Mouse (Mus musculus) lung, adult 2 months (tissue): Measurements from ENCODE around the gene Alk. TPM values are rescaled to one million over a fixed set of nuclear protein-coding genes. Genes with fewer than 3 reads are reported as not detected.

ENCODE experiments used
- DNase-seq: peaks from one replicate; pipeline ENCODE4 v3.0.0; 2022
- H3K4me1 ChIP-seq: fragments of 200-500 bp; 2 replicates; pipeline ENCODE4 v1.6.1; 2011; ENCODE audit warnings: low read length; ENCODE audit not compliant: control insufficient read depth, insufficient read depth
- H3K4me3 ChIP-seq: fragments of 200-500 bp; replicated peaks from 2 replicates; pipeline ENCODE3; 2011; ENCODE audit warnings: low read depth, mild to moderate bottlenecking, control low read depth, low read length; ENCODE audit errors: extremely low read depth
- CTCF ChIP-seq: fragments of 200-500 bp; IDR thresholded peaks from 2 replicates; pipeline ENCODE4 v1.5.1; 2011; ENCODE audit warnings: mild to moderate bottlenecking, low read length, control low read depth; ENCODE audit not compliant: insufficient read depth
- POLR2A ChIP-seq: fragments of 200-500 bp; IDR thresholded peaks from 2 replicates; pipeline ENCODE4 v1.6.1; 2011; ENCODE audit warnings: low read depth, mild to moderate bottlenecking, control low read depth, low read length, borderline replicate concordance; ENCODE audit errors: extremely low read depth
- WGBS: fragments of 180-500 bp; shearing (Covaris S2); methylation state at CpG from one replicate; pipeline ENCODE4 v1.1.7; 2018; 5-methylcytosine and 5-hydroxymethylcytosine counted together
- polyA plus RNA-seq: library from polyadenylated mRNA; depleted of rRNA; stranded (reverse); fragments of >200 nt; gene quantifications from 2 replicates; pipeline ENCODE4 v1.2.3, GENCODE M21; 2012

The Alk gene
- polyA plus RNA-seq, 1 experiment: not detected

- DNase-seq: no peak
- 81% methylated on average over 10 of the region's 10 CpGs for WGBS
- Histone ChIP-seq H3K4me3 (no peak overlapping the region), H3K4me1 (no peaks in the 10 kb centered on the region)
- TF ChIP-seq POLR2A (no peak), CTCF (no peak)
These were observed 241.5 kb downstream of the Alk start for GRCm38 (mm10) chr17:72362811-72363496.

DNA sequence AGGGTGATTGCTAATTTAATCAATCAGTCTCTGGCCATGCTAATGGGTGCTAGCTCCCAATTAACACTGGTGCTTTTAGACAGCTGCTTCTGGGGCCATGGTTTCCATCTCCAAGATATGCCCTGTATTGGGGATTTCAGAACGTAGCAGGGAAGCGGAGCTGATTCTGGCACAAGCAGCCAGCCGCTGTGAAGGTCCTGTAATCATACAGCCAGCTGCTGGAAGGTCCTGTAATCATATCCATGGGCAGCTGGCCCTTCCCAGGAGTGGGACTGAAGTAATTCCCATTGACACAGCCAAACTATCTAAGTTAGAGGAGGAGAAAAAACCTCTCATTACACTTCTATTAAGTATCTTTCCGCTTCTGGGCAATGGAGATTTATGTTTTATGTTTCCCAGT lies 242.5 kb downstream of the Alk start:
- WGBS: 78% methylated on average over 4 of the region's 4 CpGs
- no peak for DNase-seq
- no peak for TF ChIP-seq POLR2A
- no peak for TF ChIP-seq CTCF
- no peaks in the 10 kb centered on the region for H3K4me1 ChIP-seq
- no peak overlapping the region for H3K4me3 ChIP-seq

GRCm38 (mm10) chr17:72356759-72357302 lies 247.6 kb downstream of the Alk start:
- H3K4me1 ChIP-seq: no peaks in the 10 kb centered on the region
- no peak for TF ChIP-seq POLR2A
- no peak for DNase-seq
- no peak overlapping the region for H3K4me3 ChIP-seq
- WGBS: 61% methylated on average over 5 of the region's 5 CpGs

DNA sequence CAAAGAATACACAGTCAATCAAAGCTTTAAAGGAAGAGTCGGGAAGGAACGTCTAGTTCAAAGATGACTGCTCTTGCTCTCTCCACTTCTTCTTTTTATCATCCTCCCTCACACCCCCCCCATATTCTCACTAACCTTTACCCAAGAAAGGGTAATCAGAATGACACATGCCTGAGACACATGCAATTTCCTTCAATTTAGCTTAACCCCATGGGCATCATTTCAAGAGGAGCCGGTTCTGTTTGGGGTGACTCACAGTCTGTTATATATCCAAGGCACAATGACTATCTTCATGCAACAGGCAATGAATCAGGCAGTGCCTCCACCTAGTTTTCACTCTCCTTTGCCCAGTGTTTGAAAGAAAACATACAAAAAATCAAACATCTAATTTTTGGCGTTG lies 265.0 kb downstream of the Alk start:
- no peak for DNase-seq
- 83% methylated on average over 4 of the region's 4 CpGs for WGBS
- TF ChIP-seq POLR2A: no peak
- TF ChIP-seq CTCF: no peak

DNA sequence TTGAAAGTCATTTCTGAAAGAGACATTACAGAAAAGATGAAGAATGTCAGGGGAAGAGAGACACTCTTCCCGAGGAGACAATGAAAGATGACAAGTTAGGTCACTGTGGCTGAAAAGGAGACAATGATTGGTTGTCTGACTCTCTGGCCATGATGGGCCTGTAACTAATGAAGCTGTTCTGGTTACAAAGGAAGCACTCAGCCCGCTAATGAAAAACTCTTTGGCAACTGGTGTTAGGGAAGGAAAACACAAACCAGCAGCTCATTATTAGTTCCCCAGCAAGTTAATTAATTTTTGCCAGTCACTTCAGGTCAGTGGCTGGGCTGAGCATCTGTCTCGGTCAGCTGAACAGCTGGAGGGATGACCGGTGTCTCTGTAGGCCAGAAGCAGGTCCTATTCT lies 271.5 kb downstream of the Alk start:
- no peak for DNase-seq
- WGBS: 67% methylated on average over 4 of the region's 4 CpGs
- no peaks in the 10 kb centered on the region for H3K4me1 ChIP-seq
- H3K4me3 ChIP-seq: no peak overlapping the region
- TF ChIP-seq POLR2A (no peak), CTCF (no peak)

More for the DNA sequence above, 265.0 kb downstream of the Alk start:
- no peaks in the 10 kb centered on the region for H3K4me1 ChIP-seq
- H3K4me3 ChIP-seq: no peak overlapping the region

GRCm38 (mm10) chr17:72325941-72326340 lies 278.5 kb downstream of the Alk start:
- no peak for DNase-seq
- H3K4me3 ChIP-seq: no peak overlapping the region
- WGBS: 84% methylated on average over 4 of the region's 4 CpGs
- H3K4me1 ChIP-seq: no peaks in the 10 kb centered on the region
- TF ChIP-seq CTCF (no peak), POLR2A (no peak)

- no peak for TF ChIP-seq CTCF
- TF ChIP-seq POLR2A: no peak
- no peak for DNase-seq
- H3K4me1 ChIP-seq: no peaks in the 10 kb centered on the region
These were observed 284.9 kb downstream of the Alk start for GRCm38 (mm10) chr17:72319576-72319975.

DNA sequence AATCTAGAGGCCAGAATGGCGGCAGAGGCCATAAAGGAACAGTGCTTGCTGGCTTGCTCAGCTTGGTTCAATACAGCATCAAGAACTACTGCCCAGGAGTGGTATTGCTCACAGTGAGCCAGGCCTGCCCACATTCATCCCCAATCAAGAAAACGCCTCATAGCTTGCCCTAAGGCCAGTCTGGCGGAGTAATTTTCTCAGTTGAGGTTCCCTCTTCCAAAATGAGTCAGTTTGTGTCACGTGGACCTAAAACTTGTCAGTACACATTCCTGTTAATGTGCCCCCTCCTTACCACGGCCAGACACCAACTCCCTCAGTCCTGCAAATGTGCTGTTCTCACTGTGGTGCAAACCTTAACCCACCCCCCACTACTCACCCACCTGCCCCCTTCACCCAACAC lies 304.8 kb downstream of the Alk start:
- WGBS: 80% methylated on average over 5 of the region's 5 CpGs
- H3K4me3 ChIP-seq: no peak overlapping the region
- TF ChIP-seq CTCF (no peak), POLR2A (no peak)
- DNase-seq: no peak
- no peaks in the 10 kb centered on the region for H3K4me1 ChIP-seq

More at GRCm38 (mm10) chr17:72319576-72319975, 284.9 kb downstream of the Alk start:
- H3K4me3 ChIP-seq: no peak overlapping the region

- 91% methylated on average over 1 of the region's 1 CpGs for WGBS
- no peak overlapping the region for H3K4me3 ChIP-seq
- no peak for DNase-seq
- H3K4me1 ChIP-seq: no peaks in the 10 kb centered on the region
- TF ChIP-seq CTCF (no peak), POLR2A (no peak)
These were observed 308.1 kb downstream of the Alk start for GRCm38 (mm10) chr17:72296349-72296748.

GRCm38 (mm10) chr17:72293267-72293580 lies 311.2 kb downstream of the Alk start:
- no peak for TF ChIP-seq CTCF
- no peak for TF ChIP-seq POLR2A
- Histone ChIP-seq H3K4me1 (no peaks in the 10 kb centered on the region), H3K4me3 (no peak overlapping the region)
- WGBS: 37% methylated on average over 3 of the region's 3 CpGs
- no peak for DNase-seq
